In the genomic region with DNA sequence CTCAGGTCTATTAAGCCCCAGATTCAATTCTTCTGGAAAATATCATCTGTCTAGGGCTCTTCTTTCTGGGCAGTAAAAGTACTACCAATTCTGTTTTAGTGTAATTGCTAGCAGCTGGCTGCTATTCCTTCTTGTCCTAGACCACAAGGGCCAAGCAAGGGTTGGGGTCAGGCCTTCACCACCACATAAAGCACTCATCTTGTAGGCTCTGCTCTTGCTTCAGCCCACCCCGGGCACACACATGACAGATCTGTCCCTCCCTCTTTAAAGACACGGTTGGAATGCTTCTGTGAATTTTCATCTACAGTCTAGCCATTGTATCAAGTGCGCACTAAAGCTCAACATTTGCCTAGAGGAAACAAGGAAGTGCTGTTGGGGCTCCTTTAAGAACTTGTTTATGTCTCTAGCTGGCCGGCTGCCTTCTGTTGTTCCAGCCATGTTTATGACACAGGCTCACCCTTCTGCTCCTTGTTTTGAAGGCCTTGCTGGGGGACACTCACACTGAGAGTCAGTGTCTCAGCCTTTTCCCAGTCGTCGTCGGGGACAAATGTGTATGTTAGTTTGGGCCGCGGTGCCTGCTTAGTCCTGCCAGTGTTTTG, we compare ENCODE assay signal across 11 mouse cellular contexts.
A peak's percentile ranks its signal among the peaks of the same experiment; 100 is the strongest.
DNase-seq lines count a peak whose midpoint lies in the region; ATAC-seq and TF ChIP-seq lines count a peak whose summit lies in the region.
"Had no signal": no experiment of that assay in that cellular context is flagged by ENCODE, and none has a peak within 500 bp of the region (broad histone marks: within the 10 kb centered on the region; RNA-seq: fewer than 3 reads in every experiment).

No protein-coding gene starts in this region.

- H3K9me3 ChIP-seq in hindbrain, embryonic 15.5 days: no peaks in the 10 kb centered on the region
- H3K9me3 ChIP-seq in hindbrain, embryonic 12.5 days (replicated peaks): no peaks in the 10 kb centered on the region
- no peaks in the 10 kb centered on the region for H3K9me3 ChIP-seq in lung, embryonic 15.5 days
- H3K9me3 ChIP-seq: neural tube, embryonic 12.5 days had no signal

- H3K9ac ChIP-seq in hindbrain, embryonic 15.5 days: no peak overlapping the region
- H3K9ac ChIP-seq in hindbrain, embryonic 12.5 days: no peak overlapping the region
- no peak overlapping the region for H3K9ac ChIP-seq in lung, embryonic 15.5 days
- H3K9ac ChIP-seq: neural tube, embryonic 12.5 days had no signal

- H3K4me2 ChIP-seq in hindbrain, embryonic 15.5 days: no peak overlapping the region
- H3K4me2 ChIP-seq in hindbrain, embryonic 12.5 days (replicated peaks): no peak overlapping the region
- no peak overlapping the region for H3K4me2 ChIP-seq in lung, embryonic 15.5 days
- H3K4me2 ChIP-seq: neural tube, embryonic 12.5 days had no signal

- no peaks in the 10 kb centered on the region for H3K27me3 ChIP-seq in hindbrain, embryonic 15.5 days
- no peaks in the 10 kb centered on the region for H3K27me3 ChIP-seq in hindbrain, embryonic 12.5 days
- H3K27me3 ChIP-seq in lung, embryonic 15.5 days: no peaks in the 10 kb centered on the region
- H3K27me3 ChIP-seq in cerebellum, adult 2 months (ENCODE audit: control insufficient read depth, insufficient read depth, low read length): no peaks in the 10 kb centered on the region
- H3K27me3 ChIP-seq: neural tube, embryonic 12.5 days had no signal

- no peak for ATAC-seq in hindbrain, embryonic 15.5 days (ENCODE audit: low FRiP score, low read depth)
- no peak for ATAC-seq in hindbrain, embryonic 12.5 days (ENCODE audit: low FRiP score)
- peak; percentile 85; the same call in 1 of the 2 replicates for ATAC-seq in lung, embryonic 15.5 days (ENCODE audit: borderline replicate concordance, extremely low read depth, low FRiP score, low TSS enrichment)

- no peaks in the 10 kb centered on the region for H3K36me3 ChIP-seq in hindbrain, embryonic 15.5 days
- H3K36me3 ChIP-seq in hindbrain, embryonic 12.5 days: no peaks in the 10 kb centered on the region
- H3K36me3 ChIP-seq in lung, embryonic 15.5 days: no peaks in the 10 kb centered on the region
- H3K36me3 ChIP-seq: neural tube, embryonic 12.5 days had no signal

- no peak for TF ChIP-seq POLR2A in cerebellum, adult 2 months (IDR thresholded peaks at IDR 0.05; ENCODE audit: borderline replicate concordance, insufficient read depth, low read length)

- H3K27ac ChIP-seq in hindbrain, embryonic 15.5 days (replicated peaks): 0 out of 2 replicates have a peak overlapping the region, but pooled peaks have one; percentile 26
- H3K27ac ChIP-seq in hindbrain, embryonic 12.5 days: no peak overlapping the region
- peak overlapping the region; percentile 52 for H3K27ac ChIP-seq in lung, embryonic 15.5 days
- no peak overlapping the region for H3K27ac ChIP-seq in cerebellum, adult 2 months (ENCODE audit: insufficient read depth, low read length)
- H3K27ac ChIP-seq: neural tube, embryonic 12.5 days had no signal

- no peak overlapping the region for H3K4me3 ChIP-seq in hindbrain, embryonic 15.5 days
- H3K4me3 ChIP-seq in hindbrain, embryonic 12.5 days: no peak overlapping the region
- no peak overlapping the region for H3K4me3 ChIP-seq in lung, embryonic 15.5 days
- H3K4me3 ChIP-seq in cerebellum, adult 2 months (replicated peaks; ENCODE audit: insufficient read depth, low read depth, low read length): no peak overlapping the region
- H3K4me3 ChIP-seq: neural tube, embryonic 12.5 days had no signal

- peak; percentile 15 for DNase-seq in ovary, postnatal 36 days (ENCODE audit: low spot score)
- DNase-seq in ovary, postnatal 14 days (ENCODE audit: low spot score): no peak
- no peak for DNase-seq in right cerebral cortex, postnatal 25 days
- no peak for DNase-seq in heart, postnatal 10 days
- no peak for DNase-seq in cerebellum, adult 2 months
- DNase-seq: B cell, adult 2 months; thymus, adult 18-20 months had no signal

- H3K4me1 ChIP-seq in hindbrain, embryonic 15.5 days (replicated peaks): no peaks in the 10 kb centered on the region
- no peaks in the 10 kb centered on the region for H3K4me1 ChIP-seq in hindbrain, embryonic 12.5 days
- 0 out of 2 replicates have a peak, but pooled peaks cover 12% of the 10 kb centered on the region for H3K4me1 ChIP-seq in lung, embryonic 15.5 days
- H3K4me1 ChIP-seq in cerebellum, adult 2 months (ENCODE audit: control insufficient read depth, insufficient read depth, low read length): no peaks in the 10 kb centered on the region
- H3K4me1 ChIP-seq: neural tube, embryonic 12.5 days had no signal

- 74% methylated on average over 9 of the region's 9 CpGs for WGBS in hindbrain, embryonic 15.5 days
- WGBS in hindbrain, embryonic 12.5 days: 70% methylated on average over 9 of the region's 9 CpGs
- WGBS in lung, embryonic 15.5 days: 33% methylated on average over 9 of the region's 9 CpGs
- 57% methylated on average over 9 of the region's 9 CpGs for WGBS in cerebellum, adult 2 months

- intact Hi-C loops in heart, postnatal 10 days (cut with DNase I): no loop called here

- no peak for TF ChIP-seq CTCF in cerebellum, adult 2 months (IDR thresholded peaks at IDR 0.05; ENCODE audit: borderline replicate concordance, insufficient read depth, low read depth, low read length)

Comparison
In these comparisons a context has a peak if more than half of its experiments do, and no peak if none do; other contexts are left out.
1. H3K27ac ChIP-seq: peak in hindbrain, embryonic 15.5 days (single experiment) and lung, embryonic 15.5 days (single experiment); none in hindbrain, embryonic 12.5 days (single experiment) and cerebellum, adult 2 months (single experiment).